Mouse (Mus musculus): ENCODE results near the gene Bpifb3. TPM values are rescaled to one million over a fixed set of nuclear protein-coding genes. Genes with fewer than 3 reads are reported as not detected.

Bpifb3 gene
- polyA plus RNA-seq, 1 experiment from 2014 or later: not detected

DNA sequence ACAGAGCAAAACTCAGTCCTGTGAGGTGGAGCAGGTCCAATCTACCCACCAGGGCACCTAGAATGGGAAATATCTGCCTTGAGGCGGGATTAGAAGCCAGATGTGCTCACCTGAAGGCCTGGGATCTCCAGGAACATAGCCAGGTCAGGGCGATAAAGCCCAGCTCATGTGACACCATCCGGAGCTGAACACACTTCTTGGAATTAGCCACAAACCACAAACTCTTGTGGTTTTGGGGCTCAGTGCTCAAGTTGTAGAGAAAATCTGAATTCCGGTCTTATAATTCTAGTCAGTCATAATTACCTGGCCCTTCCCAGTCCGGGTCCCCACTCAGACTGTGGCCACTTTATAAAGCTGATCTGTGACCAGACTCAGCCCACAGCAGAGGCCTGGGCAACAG lies 19.8 kb downstream of the Bpifb3 start, which contains the start of gene Bpifb4:
Gene Bpifb4 (plus strand): TSS at position 370 of the 400 bp plus-strand sequence.
- Histone ChIP-seq H3K4me2 (replicated peaks) (no peak within 1 kb of the TSS), H3K36me3 (no peaks in the 10 kb centered on the region), H3K4me3 (no peak within 1 kb of the TSS), H3K27ac (no peak within 1 kb of the TSS), H3K4me1 (no peaks in the 10 kb centered on the region), H3K27me3 (no peaks in the 10 kb centered on the region), H3K9me3 (no peaks in the 10 kb centered on the region), H3K9ac (no peak within 1 kb of the TSS)
- WGBS: 79% methylated on average over 5 of the region's 5 CpGs
- no peak for ATAC-seq (ENCODE audit: low FRiP score, low read depth)

GRCm38 (mm10) chr2:153943537-153943936 lies 25.5 kb downstream of the Bpifb3 start:
- WGBS: 46% methylated on average over 3 of the region's 3 CpGs
- H3K27me3 ChIP-seq: no peaks in the 10 kb centered on the region

GRCm38 (mm10) chr2:153944567-153944966 lies 26.5 kb downstream of the Bpifb3 start:
- no peaks in the 10 kb centered on the region for H3K4me1 ChIP-seq
- no peak overlapping the region for H3K4me3 ChIP-seq
- ATAC-seq (ENCODE audit: low FRiP score, low read depth): no peak
- H3K4me2 ChIP-seq (replicated peaks): no peak overlapping the region
- 81% methylated on average over 8 of the region's 8 CpGs for WGBS
- H3K36me3 ChIP-seq: no peaks in the 10 kb centered on the region
- H3K27ac ChIP-seq: no peak overlapping the region
- no peaks in the 10 kb centered on the region for H3K9me3 ChIP-seq
- H3K9ac ChIP-seq: no peak overlapping the region
- no peaks in the 10 kb centered on the region for H3K27me3 ChIP-seq

More at GRCm38 (mm10) chr2:153943537-153943936, 25.5 kb downstream of the Bpifb3 start:
- H3K4me2 ChIP-seq (replicated peaks): no peak overlapping the region
- no peak for ATAC-seq (ENCODE audit: low FRiP score, low read depth)
- H3K4me3 ChIP-seq: no peak overlapping the region
- H3K4me1 ChIP-seq: no peaks in the 10 kb centered on the region
- H3K9ac ChIP-seq: no peak overlapping the region
- no peaks in the 10 kb centered on the region for H3K36me3 ChIP-seq
- H3K27ac ChIP-seq: no peak overlapping the region
- H3K9me3 ChIP-seq: no peaks in the 10 kb centered on the region

DNA sequence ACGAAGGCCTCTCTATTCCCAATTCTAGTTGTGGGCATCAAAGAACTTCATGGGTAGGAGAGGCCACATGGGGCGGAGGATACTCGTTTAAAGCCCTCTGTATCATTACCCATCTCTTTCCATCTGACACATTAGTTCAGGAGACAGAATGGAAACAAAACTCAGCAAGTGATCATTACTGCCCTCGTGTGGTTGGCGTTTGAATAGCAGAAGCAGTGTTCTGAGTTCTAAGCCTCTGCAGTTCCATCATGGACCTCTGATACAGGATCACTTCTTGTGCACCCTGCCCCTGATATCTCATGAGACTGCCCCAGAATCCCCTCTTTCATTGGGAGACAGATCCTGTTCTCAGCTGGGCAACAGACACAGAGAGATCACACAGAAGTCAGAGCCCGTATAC lies 34.9 kb downstream of the Bpifb3 start:
- no peaks in the 10 kb centered on the region for H3K36me3 ChIP-seq
- H3K9me3 ChIP-seq: no peaks in the 10 kb centered on the region
- no peaks in the 10 kb centered on the region for H3K4me1 ChIP-seq
- ATAC-seq (ENCODE audit: low FRiP score, low read depth): no peak
- 25% methylated on average over 6 of the region's 6 CpGs for WGBS
- no peak overlapping the region for H3K4me3 ChIP-seq
- H3K4me2 ChIP-seq (replicated peaks): no peak overlapping the region
- H3K9ac ChIP-seq: no peak overlapping the region
- no peak overlapping the region for H3K27ac ChIP-seq
- no peaks in the 10 kb centered on the region for H3K27me3 ChIP-seq

DNA sequence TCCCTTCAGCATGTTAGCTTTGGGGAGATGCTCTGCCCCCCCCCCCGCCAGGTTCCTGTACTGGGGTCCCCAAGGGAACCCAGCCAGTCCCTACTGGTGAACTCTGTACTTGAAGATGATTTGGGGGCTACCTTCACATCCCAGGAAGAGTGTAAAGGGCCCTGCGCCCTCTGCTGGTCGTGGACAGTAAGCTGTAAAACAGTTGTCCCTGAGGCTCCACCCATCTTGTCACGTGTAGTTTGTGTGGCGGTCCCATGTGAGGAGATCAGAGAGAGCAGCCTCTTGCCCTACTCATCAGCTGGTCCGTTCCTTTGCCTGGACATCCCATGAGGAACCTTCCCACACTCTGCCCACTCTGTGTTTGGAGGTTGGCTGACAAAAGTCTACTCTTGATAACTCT lies 35.8 kb downstream of the Bpifb3 start:
- H3K4me3 ChIP-seq: no peak overlapping the region
- no peaks in the 10 kb centered on the region for H3K36me3 ChIP-seq
- H3K9me3 ChIP-seq: no peaks in the 10 kb centered on the region
- ATAC-seq (ENCODE audit: low FRiP score, low read depth): no peak
- WGBS: 9% methylated on average over 6 of the region's 6 CpGs
- H3K27me3 ChIP-seq: no peaks in the 10 kb centered on the region
- 0 out of 2 replicates have a peak overlapping the region, but pooled peaks have one; percentile 28 for H3K4me2 ChIP-seq (replicated peaks)
- H3K27ac ChIP-seq: no peak overlapping the region
- H3K9ac ChIP-seq: no peak overlapping the region
- H3K4me1 ChIP-seq: no peaks in the 10 kb centered on the region

GRCm38 (mm10) chr2:153962821-153963331 lies 44.8 kb downstream of the Bpifb3 start:
- ATAC-seq (ENCODE audit: low FRiP score, low read depth): no peak
- WGBS: 66% methylated on average over 4 of the region's 4 CpGs
- Histone ChIP-seq H3K27ac (no peak overlapping the region), H3K4me1 (no peaks in the 10 kb centered on the region), H3K9ac (no peak overlapping the region), H3K36me3 (no peaks in the 10 kb centered on the region), H3K4me3 (no peak overlapping the region), H3K4me2 (replicated peaks) (no peak overlapping the region), H3K27me3 (no peaks in the 10 kb centered on the region), H3K9me3 (no peaks in the 10 kb centered on the region)

GRCm38 (mm10) chr2:153963334-153963733 lies 45.3 kb downstream of the Bpifb3 start:
- 94% methylated on average over 1 of the region's 1 CpGs for whole genome bisulfite sequencing
- H3K4me1 ChIP-seq: no peaks in the 10 kb centered on the region
- H3K27me3 ChIP-seq: no peaks in the 10 kb centered on the region
- no peak overlapping the region for H3K27ac ChIP-seq
- H3K4me3 ChIP-seq: no peak overlapping the region
- no peak for ATAC-seq (ENCODE audit: low FRiP score, low read depth)
- no peak overlapping the region for H3K4me2 ChIP-seq (replicated peaks)
- H3K9me3 ChIP-seq: no peaks in the 10 kb centered on the region
- H3K9ac ChIP-seq: no peak overlapping the region
- H3K36me3 ChIP-seq: no peaks in the 10 kb centered on the region

DNA sequence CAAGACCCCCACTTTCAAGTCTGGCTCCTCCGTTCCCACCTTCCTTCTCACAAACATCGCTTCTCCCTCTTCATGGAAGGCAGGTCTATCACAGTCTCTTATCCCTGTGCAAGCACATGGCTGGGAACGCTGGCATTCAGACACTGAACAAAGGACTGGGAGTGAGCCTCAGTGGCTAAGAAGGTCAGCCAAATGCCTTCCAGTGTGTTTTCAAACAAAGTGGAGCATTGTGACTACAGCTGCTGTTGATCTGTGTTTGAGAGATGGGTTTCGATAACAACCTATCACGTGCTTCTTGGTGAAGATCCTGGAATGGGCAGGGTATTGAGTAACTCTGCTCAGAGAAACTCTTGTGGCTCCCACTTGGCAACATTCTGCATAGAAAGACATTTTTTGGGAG lies 52.2 kb downstream of the Bpifb3 start:
- WGBS: 83% methylated on average over 5 of the region's 5 CpGs
- Histone ChIP-seq H3K9me3 (no peaks in the 10 kb centered on the region), H3K4me2 (replicated peaks) (no peak overlapping the region), H3K27ac (no peak overlapping the region), H3K4me3 (no peak overlapping the region), H3K36me3 (no peaks in the 10 kb centered on the region), H3K4me1 (no peaks in the 10 kb centered on the region), H3K27me3 (no peaks in the 10 kb centered on the region), H3K9ac (no peak overlapping the region)
- ATAC-seq (ENCODE audit: low FRiP score, low read depth): no peak

GRCm38 (mm10) chr2:153974582-153974981 lies 56.6 kb downstream of the Bpifb3 start, which contains the start of gene Bpifa6:
Gene Bpifa6, plus strand, starts transcription at chr2:153974945.
- whole genome bisulfite sequencing: 69% methylated on average over 5 of the region's 5 CpGs

More at GRCm38 (mm10) chr2:153974582-153974981, 56.6 kb downstream of the Bpifb3 start, which contains the start of gene Bpifa6:
- Histone ChIP-seq H3K27ac (no peak within 1 kb of the TSS), H3K9me3 (no peaks in the 10 kb centered on the region), H3K27me3 (no peaks in the 10 kb centered on the region), H3K4me3 (no peak within 1 kb of the TSS), H3K4me2 (replicated peaks) (no peak within 1 kb of the TSS), H3K9ac (no peak within 1 kb of the TSS), H3K4me1 (no peaks in the 10 kb centered on the region), H3K36me3 (no peaks in the 10 kb centered on the region)
- ATAC-seq (ENCODE audit: low FRiP score, low read depth): no peak

Other genes with a start within 250 kb of the Bpifb3 start
- gene Dnmt3c, start 221.6 kb upstream of the Bpifb3 start, polyA plus RNA-seq (2015; fragmentation: Nextera tagmentation; extraction: Ambion mirVana): not detected in 2 replicates
- gene Mapre1, start 177.0 kb upstream of the Bpifb3 start, polyA plus RNA-seq (2015; fragmentation: Nextera tagmentation; extraction: Ambion mirVana): 224 and 228 TPM in 2 replicates
- gene Efcab8, start 138.3 kb upstream of the Bpifb3 start, polyA plus RNA-seq (2015; fragmentation: Nextera tagmentation; extraction: Ambion mirVana): 0.09 and 0.15 TPM in 2 replicates
- not detected in 2 replicates for gene Sun5, start 47.1 kb upstream of the Bpifb3 start, polyA plus RNA-seq (2015; fragmentation: Nextera tagmentation; extraction: Ambion mirVana)
- gene Bpifb2, start 43.2 kb upstream of the Bpifb3 start, polyA plus RNA-seq (2015; fragmentation: Nextera tagmentation; extraction: Ambion mirVana): not detected in 2 replicates
- not detected in 2 replicates for gene Bpifb6, start 17.8 kb upstream of the Bpifb3 start, polyA plus RNA-seq (2015; fragmentation: Nextera tagmentation; extraction: Ambion mirVana)
- gene Bpifb4, start 20.0 kb downstream of the Bpifb3 start, polyA plus RNA-seq (2015; fragmentation: Nextera tagmentation; extraction: Ambion mirVana): not detected in 2 replicates
- not detected in 2 replicates for gene Bpifa6, start 56.7 kb downstream of the Bpifb3 start, polyA plus RNA-seq (2015; fragmentation: Nextera tagmentation; extraction: Ambion mirVana)
- gene Bpifa2, start 90.0 kb downstream of the Bpifb3 start, polyA plus RNA-seq (2015; fragmentation: Nextera tagmentation; extraction: Ambion mirVana): not detected in 2 replicates
- gene Bpifa3, start 212.1 kb downstream of the Bpifb3 start, polyA plus RNA-seq (2015; fragmentation: Nextera tagmentation; extraction: Ambion mirVana): not detected in 2 replicates
- not detected in 2 replicates for gene Bpifa1, start 224.7 kb downstream of the Bpifb3 start, polyA plus RNA-seq (2015; fragmentation: Nextera tagmentation; extraction: Ambion mirVana)
- gene Bpifa5, start 244.4 kb downstream of the Bpifb3 start, polyA plus RNA-seq (2015; fragmentation: Nextera tagmentation; extraction: Ambion mirVana): not detected in 2 replicates